Mouse (Mus musculus) intestine, embryonic 15.5 days (tissue): ENCODE results near the gene Ccdc171. TPM values are rescaled to one million over a fixed set of nuclear protein-coding genes. Genes with fewer than 3 reads are reported as not detected.

Source experiments
- ATAC-seq: fragments of 200-750 bp; cut with Nextera tagmentation; 2 replicates; pipeline ENCODE4 v1.8.0; 2017; ENCODE audit warnings: moderate TSS enrichment, moderate library complexity
- H3K27ac ChIP-seq: fragments of 300-500 bp; sonication (generic); 2 replicates; pipeline ENCODE4 v1.5.1; 2015; ENCODE audit warnings: mild to moderate bottlenecking, inconsistent platforms
- H3K27me3 ChIP-seq: fragments of 300-500 bp; sonication (generic); replicated peaks from 2 replicates; pipeline ENCODE4 v1.6.1; 2015; ENCODE audit warnings: inconsistent platforms
- H3K36me3 ChIP-seq: fragments of 300-500 bp; sonication (generic); 2 replicates; pipeline ENCODE4 v1.6.1; 2015; ENCODE audit warnings: inconsistent platforms
- H3K4me1 ChIP-seq: fragments of 300-500 bp; sonication (generic); replicated peaks from 2 replicates; pipeline ENCODE4 v1.6.1; 2015; ENCODE audit warnings: inconsistent platforms
- H3K4me2 ChIP-seq: fragments of 300-500 bp; sonication (generic); replicated peaks from 2 replicates; pipeline ENCODE4 v1.6.1; 2015; ENCODE audit warnings: mild to moderate bottlenecking, inconsistent platforms
- H3K4me3 ChIP-seq: fragments of 300-500 bp; sonication (generic); replicated peaks from 2 replicates; pipeline ENCODE4 v1.5.1; 2015; ENCODE audit warnings: inconsistent platforms
- H3K9ac ChIP-seq: fragments of 300-500 bp; sonication (generic); 2 replicates; pipeline ENCODE4 v1.6.1; 2015; ENCODE audit warnings: inconsistent platforms
- H3K9me3 ChIP-seq: fragments of 300-500 bp; sonication (generic); 2 replicates; pipeline ENCODE4 v1.6.1; 2016; ENCODE audit warnings: inconsistent platforms
- WGBS: fragments of 180-500 bp; shearing (Covaris S2); methylation state at CpG from one replicate; pipeline ENCODE4 v1.1.7; 2015; 5-methylcytosine and 5-hydroxymethylcytosine counted together
- polyA plus RNA-seq: library from polyadenylated mRNA; unstranded; fragments of >200 nt; fragmentation: Nextera tagmentation; extraction: Ambion mirVana; gene quantifications from 2 replicates; pipeline ENCODE4 v1.2.1, GENCODE M21; 2015

The Ccdc171 gene
- polyA plus RNA-seq, 1 experiment from 2014 or later = 2.4 TPM

DNA sequence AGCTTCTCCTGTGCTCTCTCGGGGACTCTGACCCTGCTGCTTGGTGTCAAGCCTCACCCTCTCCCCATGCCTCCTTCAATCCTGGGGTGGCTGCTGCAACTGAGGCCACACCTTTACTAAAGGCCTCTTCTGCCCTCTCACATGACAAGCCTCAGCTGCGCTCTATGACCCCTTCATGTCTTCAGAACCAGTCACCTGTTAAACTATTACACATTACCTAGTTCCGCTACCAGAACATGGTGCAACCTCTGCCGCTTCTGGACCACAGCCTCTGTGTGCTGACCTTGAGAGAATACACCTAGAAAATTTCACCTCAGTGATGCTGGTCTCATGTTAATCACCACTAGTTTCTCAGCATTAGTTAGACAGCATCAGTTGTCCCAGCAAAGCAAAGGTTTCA lies 254.7 kb downstream of the Ccdc171 start:
- H3K9ac ChIP-seq = no peak overlapping the region
- H3K9me3 ChIP-seq = no peaks in the 10 kb centered on the region
- WGBS = 93% methylated on average over 4 of the region's 4 CpGs
- no peak overlapping the region for H3K4me3 ChIP-seq
- no peak for ATAC-seq
- H3K36me3 ChIP-seq = no peaks in the 10 kb centered on the region
- no peaks in the 10 kb centered on the region for H3K27me3 ChIP-seq
- no peak overlapping the region for H3K4me2 ChIP-seq
- no peak overlapping the region for H3K27ac ChIP-seq
- H3K4me1 ChIP-seq = no peaks in the 10 kb centered on the region

GRCm38 (mm10) chr4:83785115-83785514 lies 259.8 kb downstream of the Ccdc171 start:
- H3K4me2 ChIP-seq = no peak overlapping the region
- no peak overlapping the region for H3K4me3 ChIP-seq
- ATAC-seq = no peak
- H3K27me3 ChIP-seq = no peaks in the 10 kb centered on the region
- H3K27ac ChIP-seq = no peak overlapping the region
- WGBS = 87% methylated on average over 2 of the region's 2 CpGs
- no peaks in the 10 kb centered on the region for H3K9me3 ChIP-seq
- no peaks in the 10 kb centered on the region for H3K36me3 ChIP-seq
- H3K9ac ChIP-seq = no peak overlapping the region
- no peaks in the 10 kb centered on the region for H3K4me1 ChIP-seq

DNA sequence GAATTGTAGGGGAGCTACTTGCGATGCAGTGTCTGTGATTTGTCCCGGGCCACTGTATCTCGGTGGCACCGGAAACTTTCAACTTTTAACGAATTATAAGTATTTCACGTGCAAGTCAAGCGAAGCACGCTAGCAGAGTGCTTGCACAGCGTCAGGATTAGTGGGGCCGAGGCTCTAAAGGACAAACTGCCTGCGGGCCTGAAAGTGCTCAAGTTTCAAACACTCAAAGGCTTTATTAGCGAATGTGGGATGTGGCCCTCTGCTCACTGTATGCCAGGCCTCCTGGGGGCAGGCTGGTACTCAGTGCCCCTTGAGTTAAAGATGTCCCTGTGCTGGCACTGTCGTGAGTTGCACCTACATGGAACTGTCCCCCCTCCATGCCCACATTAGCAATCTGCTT lies 266.5 kb downstream of the Ccdc171 start:
- Histone ChIP-seq H3K4me2 (no peak overlapping the region), H3K4me1 (no peaks in the 10 kb centered on the region), H3K27ac (no peak overlapping the region), H3K36me3 (no peaks in the 10 kb centered on the region), H3K9me3 (no peaks in the 10 kb centered on the region), H3K27me3 (no peaks in the 10 kb centered on the region), H3K4me3 (no peak overlapping the region), H3K9ac (no peak overlapping the region)
- ATAC-seq = no peak
- 48% methylated on average over 13 of the region's 13 CpGs for WGBS

- Histone ChIP-seq H3K4me1 (no peaks in the 10 kb centered on the region), H3K4me2 (no peak overlapping the region), H3K27ac (no peak overlapping the region), H3K36me3 (no peaks in the 10 kb centered on the region), H3K9ac (no peak overlapping the region), H3K4me3 (no peak overlapping the region), H3K9me3 (no peaks in the 10 kb centered on the region), H3K27me3 (no peaks in the 10 kb centered on the region)
- WGBS = 22% methylated on average over 9 of the region's 9 CpGs
- ATAC-seq = peak; percentile 67; the same call in 1 of the 2 replicates
These were observed 269.1 kb downstream of the Ccdc171 start for GRCm38 (mm10) chr4:83794315-83794922.

GRCm38 (mm10) chr4:83794930-83795459 lies 269.6 kb downstream of the Ccdc171 start:
- WGBS = 70% methylated on average over 5 of the region's 5 CpGs
- Histone ChIP-seq H3K36me3 (no peaks in the 10 kb centered on the region), H3K9me3 (no peaks in the 10 kb centered on the region), H3K4me2 (no peak overlapping the region), H3K4me1 (no peaks in the 10 kb centered on the region), H3K9ac (no peak overlapping the region), H3K27me3 (no peaks in the 10 kb centered on the region), H3K27ac (no peak overlapping the region), H3K4me3 (no peak overlapping the region)
- ATAC-seq = no peak

DNA sequence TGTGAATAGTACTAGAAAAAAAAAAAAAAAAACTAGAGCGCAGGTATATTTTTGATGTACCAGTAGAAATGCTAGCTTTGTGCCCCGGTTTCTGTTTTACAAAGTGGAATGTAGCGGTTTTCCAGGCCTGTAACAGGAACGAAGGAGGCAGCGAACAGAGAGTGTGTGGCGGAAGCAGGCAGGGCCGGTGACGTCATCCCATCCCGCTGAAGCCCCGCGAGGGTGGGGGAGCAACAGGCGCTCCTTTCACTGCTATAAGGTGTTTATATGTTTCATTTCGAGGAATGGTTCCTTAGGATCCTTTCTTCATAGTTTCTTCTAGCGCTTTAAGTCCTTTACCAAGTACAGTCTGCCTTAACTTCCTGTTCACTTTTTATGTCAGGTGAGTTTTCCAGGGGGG lies 272.6 kb downstream of the Ccdc171 start:
- no peak for ATAC-seq
- Histone ChIP-seq H3K27ac (no peak overlapping the region), H3K9me3 (no peaks in the 10 kb centered on the region), H3K4me2 (no peak overlapping the region), H3K36me3 (no peaks in the 10 kb centered on the region), H3K4me1 (no peaks in the 10 kb centered on the region), H3K4me3 (no peak overlapping the region), H3K9ac (no peak overlapping the region), H3K27me3 (no peaks in the 10 kb centered on the region)
- 78% methylated on average over 14 of the region's 14 CpGs for WGBS

GRCm38 (mm10) chr4:83798674-83799430 lies 273.5 kb downstream of the Ccdc171 start:
- Histone ChIP-seq H3K4me2 (no peak overlapping the region), H3K4me3 (no peak overlapping the region), H3K9ac (no peak overlapping the region), H3K4me1 (no peaks in the 10 kb centered on the region), H3K27me3 (no peaks in the 10 kb centered on the region), H3K36me3 (no peaks in the 10 kb centered on the region), H3K27ac (no peak overlapping the region), H3K9me3 (no peaks in the 10 kb centered on the region)
- ATAC-seq = peak; percentile 80
- 46% methylated on average over 21 of the region's 21 CpGs for WGBS

- WGBS = 65% methylated on average over 3 of the region's 3 CpGs
- no peak for ATAC-seq
- Histone ChIP-seq H3K4me3 (no peak overlapping the region), H3K27ac (no peak overlapping the region), H3K36me3 (no peaks in the 10 kb centered on the region), H3K4me2 (no peak overlapping the region), H3K9me3 (no peaks in the 10 kb centered on the region), H3K4me1 (no peaks in the 10 kb centered on the region), H3K9ac (no peak overlapping the region), H3K27me3 (no peaks in the 10 kb centered on the region)
These were observed 275.1 kb downstream of the Ccdc171 start for GRCm38 (mm10) chr4:83800402-83800801.

GRCm38 (mm10) chr4:83816925-83817324 lies 291.6 kb downstream of the Ccdc171 start:
- Histone ChIP-seq H3K4me1 (no peaks in the 10 kb centered on the region), H3K4me3 (no peak overlapping the region), H3K9ac (no peak overlapping the region), H3K36me3 (no peaks in the 10 kb centered on the region), H3K4me2 (no peak overlapping the region), H3K9me3 (no peaks in the 10 kb centered on the region), H3K27me3 (no peaks in the 10 kb centered on the region), H3K27ac (no peak overlapping the region)
- 88% methylated on average over 4 of the region's 4 CpGs for WGBS
- ATAC-seq = no peak

DNA sequence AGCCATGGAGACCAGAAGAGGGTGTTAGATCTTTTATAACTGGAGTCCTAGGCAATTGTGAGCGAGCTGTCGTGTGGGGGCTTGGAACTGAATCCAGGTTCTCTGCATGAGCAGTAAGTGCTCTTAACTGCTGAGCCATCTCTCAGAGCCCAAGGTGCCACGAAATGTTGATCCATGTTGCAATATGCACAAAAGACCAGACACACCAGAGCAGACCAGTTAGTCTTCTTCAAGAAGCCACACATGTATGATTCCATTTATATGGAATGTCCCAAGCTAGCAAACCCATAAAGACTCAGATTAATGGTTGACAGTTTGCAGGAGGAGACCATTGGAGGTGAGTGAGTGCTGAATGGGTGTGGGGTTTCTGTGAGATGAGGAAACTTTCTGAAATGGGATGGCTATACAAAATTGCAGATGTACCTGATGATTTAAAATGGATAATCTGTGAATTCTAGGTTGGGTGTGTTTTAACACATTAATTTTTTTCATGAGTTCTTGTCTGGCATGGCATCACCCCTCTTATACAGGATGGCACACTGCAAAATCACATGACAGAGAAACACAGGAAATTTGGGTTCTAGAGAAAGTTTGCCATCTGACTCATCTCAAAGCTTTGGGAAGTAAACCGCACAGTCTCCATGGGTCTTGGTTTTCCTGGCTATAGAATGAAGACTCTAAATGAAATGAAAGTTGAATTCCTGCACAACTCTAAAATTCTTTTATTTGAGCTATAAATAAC lies 304.5 kb downstream of the Ccdc171 start:
- 91% methylated on average over 4 of the region's 4 CpGs for WGBS
- no peaks in the 10 kb centered on the region for H3K27me3 ChIP-seq
- no peaks in the 10 kb centered on the region for H3K9me3 ChIP-seq
- H3K4me3 ChIP-seq = no peak overlapping the region
- H3K9ac ChIP-seq = no peak overlapping the region
- H3K36me3 ChIP-seq = no peaks in the 10 kb centered on the region
- H3K27ac ChIP-seq = no peak overlapping the region
- ATAC-seq = no peak
- H3K4me1 ChIP-seq = no peaks in the 10 kb centered on the region
- no peak overlapping the region for H3K4me2 ChIP-seq

DNA sequence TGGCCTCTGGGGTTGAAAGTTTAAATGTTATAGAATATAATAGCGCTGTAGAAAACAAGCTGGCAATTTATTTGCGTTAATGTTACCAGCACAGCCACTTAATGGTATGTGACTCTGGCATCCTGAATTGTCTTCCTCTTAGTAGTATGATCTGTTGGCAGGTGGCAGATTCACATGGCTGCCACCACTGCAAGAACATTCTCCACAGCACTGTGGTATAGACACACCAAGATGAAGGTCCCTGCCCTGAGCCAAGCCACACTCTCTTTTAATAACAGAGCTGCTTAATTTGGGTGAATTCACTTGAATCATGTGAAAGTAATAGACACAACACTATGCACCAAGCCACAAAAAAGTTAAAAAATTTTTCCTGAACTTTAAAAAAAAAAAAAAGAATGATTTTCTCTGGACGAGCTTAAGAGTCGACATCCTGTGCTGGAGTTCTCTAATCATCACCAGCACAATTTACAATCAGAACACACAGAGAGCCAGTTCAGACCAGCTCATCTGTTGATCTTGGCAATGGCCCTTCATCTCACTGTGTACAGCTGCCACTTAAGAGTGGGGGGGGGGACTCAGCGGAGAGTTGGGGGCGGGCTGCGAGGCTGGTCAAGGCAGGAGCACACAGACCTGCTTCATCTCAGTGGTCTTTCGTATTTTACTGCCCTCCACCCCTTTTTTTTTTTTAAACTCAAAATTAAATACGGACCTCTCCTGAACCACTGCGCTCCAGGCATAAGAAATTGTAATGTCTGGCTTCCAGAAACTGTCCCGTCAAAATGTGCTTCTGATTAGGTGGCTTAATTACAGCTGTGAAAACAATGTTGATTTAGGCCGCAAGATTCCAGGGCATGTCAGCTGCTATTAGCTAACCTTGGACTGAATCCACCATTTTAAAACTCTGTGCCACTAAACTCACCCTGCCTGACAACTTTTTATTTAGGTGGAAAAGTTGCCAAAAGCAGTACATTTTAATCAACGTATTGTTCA lies 305.8 kb downstream of the Ccdc171 start:
- 36% methylated on average over 13 of the region's 13 CpGs for WGBS
- Histone ChIP-seq H3K9ac (no peak overlapping the region), H3K4me3 (no peak overlapping the region), H3K9me3 (no peaks in the 10 kb centered on the region), H3K4me1 (no peaks in the 10 kb centered on the region), H3K27ac (no peak overlapping the region), H3K27me3 (no peaks in the 10 kb centered on the region), H3K4me2 (no peak overlapping the region), H3K36me3 (no peaks in the 10 kb centered on the region)
- peak; percentile 61; the same call in 1 of the 2 replicates for ATAC-seq
